Mouse (Mus musculus) hindbrain, embryonic 10.5 days (tissue): ENCODE measurements around the gene Dnajc3. TPM values are rescaled to one million over a fixed set of nuclear protein-coding genes. Genes with fewer than 3 reads are reported as not detected.

Experiments
- polyA plus RNA-seq: library from polyadenylated mRNA; unstranded; fragments of >200 nt; fragmentation: Nextera tagmentation; extraction: Ambion mirVana; gene quantifications from 2 replicates; pipeline ENCODE4 v1.2.1, GENCODE M21; 2016

Gene Dnajc3
- polyA plus RNA-seq, 1 experiment from 2014 or later = 25.4 TPM

Other genes with a start within 250 kb of the Dnajc3 start
- 2.8 and 4.6 TPM in 2 replicates for gene Abcc4, start 231.8 kb upstream of the Dnajc3 start, polyA plus RNA-seq
- 0.56 and 0.75 TPM in 2 replicates for gene Cldn10, start 150.1 kb upstream of the Dnajc3 start, polyA plus RNA-seq
- 16.4 and 19.7 TPM in 2 replicates for gene Dzip1, start 12.5 kb upstream of the Dnajc3 start, polyA plus RNA-seq
- gene Uggt2, start 161.5 kb downstream of the Dnajc3 start, polyA plus RNA-seq = 14.1 and 14.4 TPM in 2 replicates
- 0.09 TPM in 1 of 2 replicates, not detected in the other for gene Hs6st3, start 200.4 kb downstream of the Dnajc3 start, polyA plus RNA-seq